Mouse (Mus musculus) T-cell, adult 2 months (primary cell): Measurements from ENCODE around the gene Adm2.
A peak's percentile ranks its signal among the peaks of the same experiment; 100 is the strongest.

Experiments used
- DNase-seq: peaks from one replicate; pipeline ENCODE4 v3.0.0; 2022; ENCODE audit warnings: low spot score

The Adm2 gene

GRCm38 (mm10) chr15:89355241-89356187 is 33.0 kb downstream of the Adm2 start, which contains the start of the genes Lmf2 and Ncaph2:
Gene Lmf2, minus strand, starts transcription at chr15:89355659.
Gene Ncaph2, plus strand, starts transcription at chr15:89355719.
- DNase-seq, result peak; percentile 97

DNA sequence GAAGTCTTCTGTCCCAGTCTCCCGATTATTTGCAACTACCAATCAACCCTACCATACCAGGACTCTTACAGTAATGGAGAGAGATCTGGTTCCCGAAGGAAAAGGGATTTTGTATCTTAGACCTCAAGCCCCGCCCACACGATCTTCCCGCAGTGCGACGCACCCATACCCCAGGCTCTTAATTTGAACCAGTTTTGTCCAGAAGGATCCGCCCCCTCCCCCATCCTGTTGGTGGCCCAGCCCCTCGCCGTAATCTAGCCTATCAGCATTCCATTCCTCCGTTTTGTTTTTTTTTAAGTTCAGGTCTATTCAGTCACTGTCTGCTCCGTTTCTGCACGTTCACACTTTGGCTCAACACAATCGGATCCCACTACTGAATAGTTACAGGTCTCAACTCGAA is 33.9 kb downstream of the Adm2 start:
- peak; percentile 46 for DNase-seq

- no peak for DNase-seq
Observed at GRCm38 (mm10) chr15:89358784-89359183, 36.3 kb downstream of the Adm2 start.

- no peak for DNase-seq
Observed at GRCm38 (mm10) chr15:89363051-89363450, 40.5 kb downstream of the Adm2 start.

- no peak for DNase-seq
Observed at GRCm38 (mm10) chr15:89365141-89365551, 42.6 kb downstream of the Adm2 start.

- no peak for DNase-seq
Observed at GRCm38 (mm10) chr15:89372068-89372467, 49.5 kb downstream of the Adm2 start.

GRCm38 (mm10) chr15:89372536-89372935 is 50.0 kb downstream of the Adm2 start:
- DNase-seq, result no peak

DNA sequence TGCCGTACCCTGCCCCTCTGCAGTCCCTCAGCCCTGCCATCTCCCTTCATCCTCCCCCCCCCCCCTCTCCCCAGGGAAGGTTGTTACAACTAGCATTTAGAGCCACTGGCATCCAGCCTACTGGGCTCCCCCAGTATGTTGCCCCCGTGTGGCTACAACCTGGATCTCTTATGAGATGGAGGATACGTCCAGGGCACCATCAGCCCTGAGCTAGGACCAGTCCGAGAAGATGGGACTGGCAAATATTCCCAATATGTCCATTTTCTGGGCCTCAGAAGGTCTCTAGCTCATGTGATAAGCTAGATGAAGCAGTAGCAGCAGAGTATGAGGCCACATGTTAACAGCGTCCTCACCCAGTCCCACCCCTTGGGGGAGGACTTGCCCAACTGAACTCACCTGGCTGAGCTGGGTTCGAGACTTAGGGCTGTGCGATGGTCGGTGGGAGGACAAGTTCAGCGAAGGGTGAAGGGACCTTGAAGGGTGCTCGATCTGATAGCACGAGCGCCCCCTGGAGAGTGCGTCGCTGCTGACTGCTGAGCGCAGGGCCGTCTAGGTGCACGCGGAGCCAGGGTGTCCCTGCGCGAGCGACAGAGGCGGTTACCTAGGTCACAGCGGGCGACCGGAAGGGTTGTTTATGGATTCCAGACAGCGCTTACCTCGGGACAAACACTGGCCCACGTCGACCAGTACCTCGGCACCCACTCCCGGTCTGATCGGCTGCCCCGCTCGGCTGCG is 50.7 kb downstream of the Adm2 start:
- DNase-seq, result peak; percentile 88

- peak; percentile 83 for DNase-seq
Observed at GRCm38 (mm10) chr15:89373762-89374248, 51.3 kb downstream of the Adm2 start, which contains the start of gene Sco2. Gene Sco2, minus strand, starts transcription at chr15:89373846.
